Mouse (Mus musculus): ENCODE data around the gene Aunip.

GRCm38 (mm10) chr4:134516981-134517380 is 6.2 kb downstream of the Aunip start:
- TF ChIP-seq POLR2A (IDR thresholded peaks at IDR 0.05; ENCODE audit: insufficient read length, low read depth) (no peak), E2F4 (IDR thresholded peaks at IDR 0.05; ENCODE audit: insufficient read depth) (no peak), CEBPB (IDR thresholded peaks at IDR 0.05; ENCODE audit: insufficient read depth, poor library complexity, severe bottlenecking) (no peak)

Data from myocyte (in vitro differentiated cells).